Mouse (Mus musculus): ENCODE measurements at regions not wholly inside any gene's neighbourhood (a gene's known extent, or its start where the extent isn't known, plus 50 kb on each side); places are given as distances from the start of the nearest gene placed in this dataset.
"Not testable (repeated sequence)": the region's sequence is repeated elsewhere in the genome, so short reads cannot be mapped to it uniquely, and the experiment has no call there.

DNA sequence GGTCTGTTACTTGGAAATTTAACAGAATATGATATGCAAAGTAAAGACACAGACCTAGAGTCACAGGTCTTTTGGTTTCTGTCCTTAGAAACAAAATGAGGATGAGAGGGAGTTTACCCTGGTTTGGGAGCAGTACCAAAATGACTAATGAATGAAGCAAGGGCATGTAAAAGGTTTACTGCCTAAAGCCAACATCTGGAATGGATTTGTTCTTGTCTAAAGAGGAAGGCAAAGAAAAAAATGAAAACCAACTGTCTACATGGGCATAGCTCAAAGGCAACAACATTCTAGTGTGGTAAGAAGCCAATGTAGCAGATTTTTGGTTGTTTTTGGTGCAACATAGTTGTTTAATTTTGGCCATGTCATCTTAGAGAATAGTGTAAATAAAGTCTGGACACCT is 203.5 kb upstream of the Diaph2 start:
- Histone ChIP-seq H3K9ac (replicated peaks; ENCODE audit: low read depth, low read length) (no peak overlapping the region), H3K4me2 (ENCODE audit: low read length) (no peak overlapping the region), H3K27me3 (replicated peaks; ENCODE audit: control insufficient read depth, insufficient read depth, low read length) (no peaks in the 10 kb centered on the region), H3K9me3 (ENCODE audit: control insufficient read depth, low read length) (no peaks in the 10 kb centered on the region), H3K36me3 (ENCODE audit: control insufficient read depth, insufficient read depth) (no peaks in the 10 kb centered on the region), H3K4me1 (replicated peaks; ENCODE audit: control insufficient read depth, insufficient read depth, low read length) (no peaks in the 10 kb centered on the region), H3K4me3 (replicated peaks; ENCODE audit: low read length) (no peak overlapping the region), H3K27ac (ENCODE audit: low read length) (no peak overlapping the region)
- no peak for ATAC-seq

- H3K27ac ChIP-seq (ENCODE audit: low read length), result no peak overlapping the region
- H3K27me3 ChIP-seq (replicated peaks; ENCODE audit: control insufficient read depth, insufficient read depth, low read length), result no peaks in the 10 kb centered on the region
- 79% methylated on average over 2 of the region's 2 CpGs for WGBS
- no peaks in the 10 kb centered on the region for H3K4me1 ChIP-seq (replicated peaks; ENCODE audit: control insufficient read depth, insufficient read depth, low read length)
- no peak overlapping the region for H3K4me3 ChIP-seq (replicated peaks; ENCODE audit: low read length)
- no peaks in the 10 kb centered on the region for H3K36me3 ChIP-seq (ENCODE audit: control insufficient read depth, insufficient read depth)
- H3K9ac ChIP-seq (replicated peaks; ENCODE audit: low read depth, low read length), result no peak overlapping the region
- H3K4me2 ChIP-seq (ENCODE audit: low read length), result no peak overlapping the region
- no peak for ATAC-seq
- H3K9me3 ChIP-seq (ENCODE audit: control insufficient read depth, low read length), result no peaks in the 10 kb centered on the region
Observed at GRCm38 (mm10) chrX:129547606-129548005, 201.9 kb upstream of the Diaph2 start.

DNA sequence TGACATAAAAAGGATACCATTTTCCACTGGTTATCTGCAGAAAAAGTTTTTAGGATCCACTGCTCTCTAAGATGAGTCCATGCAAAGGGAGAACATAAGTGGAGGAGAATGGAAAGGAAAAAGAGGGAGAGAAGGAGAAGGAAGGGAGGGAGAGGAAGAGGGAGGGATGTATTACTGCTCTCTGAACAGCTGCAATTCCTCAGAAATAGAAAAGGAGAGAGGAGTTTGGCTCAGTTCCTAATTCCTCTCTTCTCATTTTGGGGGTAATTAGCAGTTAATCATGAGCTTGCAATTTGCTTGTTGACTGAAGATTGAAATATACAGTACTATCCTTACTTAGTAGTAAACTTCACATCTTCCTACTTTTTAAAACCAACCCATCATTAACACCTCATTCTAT is 193.5 kb upstream of the Diaph2 start:
- Histone ChIP-seq H3K36me3 (ENCODE audit: control insufficient read depth, insufficient read depth) (no peaks in the 10 kb centered on the region), H3K27ac (ENCODE audit: low read length) (no peak overlapping the region), H3K9ac (replicated peaks; ENCODE audit: low read depth, low read length) (no peak overlapping the region), H3K4me1 (replicated peaks; ENCODE audit: control insufficient read depth, insufficient read depth, low read length) (no peaks in the 10 kb centered on the region), H3K9me3 (ENCODE audit: control insufficient read depth, low read length) (no peaks in the 10 kb centered on the region), H3K4me3 (replicated peaks; ENCODE audit: low read length) (no peak overlapping the region), H3K27me3 (replicated peaks; ENCODE audit: control insufficient read depth, insufficient read depth, low read length) (no peaks in the 10 kb centered on the region), H3K4me2 (ENCODE audit: low read length) (no peak overlapping the region)
- no peak for ATAC-seq

DNA sequence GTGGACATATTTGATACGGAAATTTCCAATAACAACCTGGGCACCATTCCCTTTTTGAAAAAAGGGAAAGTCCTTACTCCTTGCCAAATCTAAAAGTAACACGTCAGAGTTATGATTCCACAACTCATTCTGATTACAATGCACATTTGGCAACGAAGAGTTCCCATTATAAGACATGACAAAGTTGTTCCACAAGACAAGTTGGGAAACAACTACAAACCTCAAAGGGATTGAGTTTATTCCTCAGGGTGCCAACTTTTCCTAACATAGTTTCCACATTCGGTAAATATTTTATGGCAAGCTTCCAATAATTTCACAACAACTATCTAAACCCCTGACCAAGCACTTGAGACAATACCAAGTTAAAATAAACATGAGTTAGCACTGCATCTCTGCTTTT is 150.1 kb upstream of the Diaph2 start:
- no peaks in the 10 kb centered on the region for H3K9me3 ChIP-seq (ENCODE audit: control insufficient read depth, low read length)
- H3K4me3 ChIP-seq (replicated peaks; ENCODE audit: low read length), result no peak overlapping the region
- no peak overlapping the region for H3K9ac ChIP-seq (replicated peaks; ENCODE audit: low read depth, low read length)
- H3K4me1 ChIP-seq (replicated peaks; ENCODE audit: control insufficient read depth, insufficient read depth, low read length), result no peaks in the 10 kb centered on the region
- no peaks in the 10 kb centered on the region for H3K36me3 ChIP-seq (ENCODE audit: control insufficient read depth, insufficient read depth)
- H3K27ac ChIP-seq (ENCODE audit: low read length), result no peak overlapping the region
- H3K27me3 ChIP-seq (replicated peaks; ENCODE audit: control insufficient read depth, insufficient read depth, low read length), result no peaks in the 10 kb centered on the region
- 67% methylated on average over 4 of the region's 4 CpGs for WGBS
- H3K4me2 ChIP-seq (ENCODE audit: low read length), result no peak overlapping the region
- no peak for ATAC-seq

DNA sequence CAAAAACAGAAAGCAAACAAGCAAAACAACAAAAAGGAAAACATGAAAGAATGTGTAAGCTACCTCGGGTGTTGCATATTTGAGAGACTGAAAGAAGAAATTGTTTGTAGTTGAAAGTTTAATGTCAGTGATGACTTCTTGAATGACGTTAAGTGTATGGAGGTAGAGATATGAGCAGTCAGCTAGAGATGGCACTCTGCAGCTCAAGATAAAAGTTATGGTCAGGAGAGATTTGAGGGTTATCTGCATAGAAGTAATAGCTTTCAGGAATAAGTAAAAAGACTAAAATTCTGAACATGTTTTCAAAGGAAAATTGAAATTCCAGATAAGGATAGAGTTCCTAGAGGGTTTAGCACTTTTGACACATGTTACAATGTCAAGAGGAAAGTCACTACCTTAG is 141.7 kb upstream of the Diaph2 start:
- WGBS, result 66% methylated on average over 2 of the region's 2 CpGs
- ATAC-seq, result no peak
- Histone ChIP-seq H3K4me2 (ENCODE audit: low read length) (no peak overlapping the region), H3K4me1 (replicated peaks; ENCODE audit: control insufficient read depth, insufficient read depth, low read length) (no peaks in the 10 kb centered on the region), H3K36me3 (ENCODE audit: control insufficient read depth, insufficient read depth) (no peaks in the 10 kb centered on the region), H3K9me3 (ENCODE audit: control insufficient read depth, low read length) (no peaks in the 10 kb centered on the region), H3K9ac (replicated peaks; ENCODE audit: low read depth, low read length) (no peak overlapping the region), H3K4me3 (replicated peaks; ENCODE audit: low read length) (no peak overlapping the region), H3K27me3 (replicated peaks; ENCODE audit: control insufficient read depth, insufficient read depth, low read length) (no peaks in the 10 kb centered on the region), H3K27ac (ENCODE audit: low read length) (no peak overlapping the region)

GRCm38 (mm10) chrX:129611500-129611899 is 138.0 kb upstream of the Diaph2 start:
- H3K9ac ChIP-seq (replicated peaks; ENCODE audit: low read depth, low read length); H3K4me1 ChIP-seq (replicated peaks; ENCODE audit: control insufficient read depth, insufficient read depth, low read length); ATAC-seq; H3K9me3 ChIP-seq (ENCODE audit: control insufficient read depth, low read length); H3K27me3 ChIP-seq (replicated peaks; ENCODE audit: control insufficient read depth, insufficient read depth, low read length); H3K4me3 ChIP-seq (replicated peaks; ENCODE audit: low read length); H3K4me2 ChIP-seq (ENCODE audit: low read length); H3K27ac ChIP-seq (ENCODE audit: low read length); H3K36me3 ChIP-seq (ENCODE audit: control insufficient read depth, insufficient read depth): not testable (repeated sequence)
- WGBS, result 92% methylated on average over 4 of the region's 4 CpGs

- H3K9ac ChIP-seq (replicated peaks; ENCODE audit: low read depth, low read length), result no peak overlapping the region
- no peaks in the 10 kb centered on the region for H3K36me3 ChIP-seq (ENCODE audit: control insufficient read depth, insufficient read depth)
- H3K27me3 ChIP-seq (replicated peaks; ENCODE audit: control insufficient read depth, insufficient read depth, low read length), result no peaks in the 10 kb centered on the region
- no peaks in the 10 kb centered on the region for H3K4me1 ChIP-seq (replicated peaks; ENCODE audit: control insufficient read depth, insufficient read depth, low read length)
- 47% methylated on average over 1 of the region's 1 CpGs for WGBS
- ATAC-seq, result no peak
- no peak overlapping the region for H3K4me2 ChIP-seq (ENCODE audit: low read length)
- H3K27ac ChIP-seq (ENCODE audit: low read length), result no peak overlapping the region
- H3K4me3 ChIP-seq (replicated peaks; ENCODE audit: low read length), result no peak overlapping the region
- H3K9me3 ChIP-seq (ENCODE audit: control insufficient read depth, low read length), result no peaks in the 10 kb centered on the region
Observed at GRCm38 (mm10) chrX:129637016-129637415, 112.5 kb upstream of the Diaph2 start.

GRCm38 (mm10) chrX:129645106-129645505 is 104.4 kb upstream of the Diaph2 start:
- Histone ChIP-seq H3K36me3 (ENCODE audit: control insufficient read depth, insufficient read depth) (no peaks in the 10 kb centered on the region), H3K4me1 (replicated peaks; ENCODE audit: control insufficient read depth, insufficient read depth, low read length) (no peaks in the 10 kb centered on the region), H3K27me3 (replicated peaks; ENCODE audit: control insufficient read depth, insufficient read depth, low read length) (no peaks in the 10 kb centered on the region), H3K4me3 (replicated peaks; ENCODE audit: low read length) (no peak overlapping the region), H3K4me2 (ENCODE audit: low read length) (no peak overlapping the region), H3K27ac (ENCODE audit: low read length) (no peak overlapping the region), H3K9me3 (ENCODE audit: control insufficient read depth, low read length) (no peaks in the 10 kb centered on the region), H3K9ac (replicated peaks; ENCODE audit: low read depth, low read length) (no peak overlapping the region)
- 46% methylated on average over 2 of the region's 2 CpGs for WGBS
- ATAC-seq, result no peak

- Histone ChIP-seq H3K4me1 (replicated peaks; ENCODE audit: control insufficient read depth, insufficient read depth, low read length) (no peaks in the 10 kb centered on the region), H3K27ac (ENCODE audit: low read length) (no peak overlapping the region), H3K4me3 (replicated peaks; ENCODE audit: low read length) (no peak overlapping the region), H3K9ac (replicated peaks; ENCODE audit: low read depth, low read length) (no peak overlapping the region), H3K27me3 (replicated peaks; ENCODE audit: control insufficient read depth, insufficient read depth, low read length) (no peaks in the 10 kb centered on the region), H3K4me2 (ENCODE audit: low read length) (no peak overlapping the region), H3K9me3 (ENCODE audit: control insufficient read depth, low read length) (no peaks in the 10 kb centered on the region), H3K36me3 (ENCODE audit: control insufficient read depth, insufficient read depth) (no peaks in the 10 kb centered on the region)
- peak; percentile 79; the same call in 1 of the 2 replicates for ATAC-seq
Observed at GRCm38 (mm10) chrX:129656906-129657305, 92.6 kb upstream of the Diaph2 start.

DNA sequence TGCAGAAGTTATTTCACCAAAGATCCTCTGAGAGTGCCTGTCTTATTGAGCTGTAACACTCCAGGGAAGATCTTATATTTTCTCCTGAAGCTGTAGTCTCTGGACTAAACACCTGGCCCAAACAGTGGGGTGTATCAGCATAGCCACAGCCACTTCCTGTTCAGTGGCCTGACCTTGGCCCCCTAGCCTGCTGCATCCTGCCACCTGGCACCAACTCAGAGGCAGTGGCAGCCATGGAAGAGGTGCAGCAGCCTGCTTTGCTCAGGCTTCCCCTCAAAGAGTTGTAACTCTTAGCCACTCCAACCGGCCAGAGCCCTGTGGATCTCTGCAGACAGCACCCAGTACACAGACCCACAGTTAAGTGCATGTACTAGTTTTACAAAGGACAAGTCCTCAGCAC is 58.9 kb upstream of the Diaph2 start:
- ATAC-seq, result no peak
- Histone ChIP-seq H3K9me3 (ENCODE audit: control insufficient read depth, low read length) (no peaks in the 10 kb centered on the region), H3K4me2 (ENCODE audit: low read length) (no peak overlapping the region), H3K36me3 (ENCODE audit: control insufficient read depth, insufficient read depth) (no peaks in the 10 kb centered on the region), H3K9ac (replicated peaks; ENCODE audit: low read depth, low read length) (no peak overlapping the region), H3K27ac (ENCODE audit: low read length) (no peak overlapping the region), H3K4me1 (replicated peaks; ENCODE audit: control insufficient read depth, insufficient read depth, low read length) (no peaks in the 10 kb centered on the region), H3K4me3 (replicated peaks; ENCODE audit: low read length) (no peak overlapping the region), H3K27me3 (replicated peaks; ENCODE audit: control insufficient read depth, insufficient read depth, low read length) (no peaks in the 10 kb centered on the region)
- 90% methylated on average over 1 of the region's 1 CpGs for WGBS
